ENCODE assay signal across 8 mouse cellular contexts in genomic region chr2:26628792-26629437, GRCm38 (mm10). TPM values are rescaled to one million over a fixed set of nuclear protein-coding genes. Genes with fewer than 3 reads are reported as not detected.
A peak's percentile ranks its signal among the peaks of the same experiment; 100 is the strongest.
DNase-seq lines count a peak whose midpoint lies in the region; ATAC-seq and TF ChIP-seq lines count a peak whose summit lies in the region.

No protein-coding gene starts in this region.

- H3K4me2 ChIP-seq in hindbrain, embryonic 13.5 days: peak overlapping the region; percentile 90
- H3K4me2 ChIP-seq in midbrain, embryonic 14.5 days (ENCODE audit: low read length): peak overlapping the region; percentile 80

- H3K27me3 ChIP-seq in liver, adult 2 months (ENCODE audit: control insufficient read depth, insufficient read depth, low read length): peaks cover 3% of the 10 kb centered on the region; the same call in 1 of the 2 replicates
- no peaks in the 10 kb centered on the region for H3K27me3 ChIP-seq in hindbrain, embryonic 13.5 days
- H3K27me3 ChIP-seq in midbrain, embryonic 14.5 days (ENCODE audit: control insufficient read depth, insufficient read depth, low read length): no peaks in the 10 kb centered on the region

- peak; percentile 61 for ATAC-seq in hindbrain, embryonic 13.5 days (ENCODE audit: low FRiP score)
- ATAC-seq in midbrain, embryonic 14.5 days (ENCODE audit: low FRiP score, low TSS enrichment): peak; percentile 63

- 59% methylated on average over 5 of the region's 5 CpGs for WGBS in liver, adult 2 months
- WGBS in hindbrain, embryonic 13.5 days: 17% methylated on average over 5 of the region's 5 CpGs
- WGBS in midbrain, embryonic 14.5 days: 14% methylated on average over 5 of the region's 5 CpGs

- H3K4me3 ChIP-seq in liver, adult 2 months (ENCODE audit: insufficient read depth, low read depth, low read length): peak overlapping the region; percentile 53; the same call in 1 of the 2 replicates
- H3K4me3 ChIP-seq in hindbrain, embryonic 13.5 days: peak overlapping the region; percentile 86
- peak overlapping the region; percentile 68 for H3K4me3 ChIP-seq in midbrain, embryonic 14.5 days (replicated peaks; ENCODE audit: low read depth, low read length)

- no peaks in the 10 kb centered on the region for H3K36me3 ChIP-seq in liver, adult 2 months (ENCODE audit: control insufficient read depth, insufficient read depth, low read length)
- peaks cover 18% of the 10 kb centered on the region for H3K36me3 ChIP-seq in hindbrain, embryonic 13.5 days
- H3K36me3 ChIP-seq in midbrain, embryonic 14.5 days (ENCODE audit: control insufficient read depth, insufficient read depth, low read length): peaks cover 8% of the 10 kb centered on the region

- H3K27ac ChIP-seq in liver, adult 2 months (replicated peaks; ENCODE audit: insufficient read depth, low read depth, low read length): no peak overlapping the region
- peak overlapping the region; percentile 92 for H3K27ac ChIP-seq in hindbrain, embryonic 13.5 days
- peak overlapping the region; percentile 85 for H3K27ac ChIP-seq in midbrain, embryonic 14.5 days (replicated peaks; ENCODE audit: low read depth, low read length)

- H3K4me1 ChIP-seq in liver, adult 2 months (ENCODE audit: control insufficient read depth, insufficient read depth, low read length): no peaks in the 10 kb centered on the region
- peaks cover 58% of the 10 kb centered on the region for H3K4me1 ChIP-seq in hindbrain, embryonic 13.5 days (replicated peaks)
- H3K4me1 ChIP-seq in midbrain, embryonic 14.5 days (ENCODE audit: control insufficient read depth, insufficient read depth, low read length): peaks cover 38% of the 10 kb centered on the region

- no peak for TF ChIP-seq CTCF in liver, adult 2 months (IDR thresholded peaks at IDR 0.05; ENCODE audit: low read depth, low read length)

- H3K9me3 ChIP-seq in hindbrain, embryonic 13.5 days: no peaks in the 10 kb centered on the region
- H3K9me3 ChIP-seq in midbrain, embryonic 14.5 days (ENCODE audit: control insufficient read depth, low read length): no peaks in the 10 kb centered on the region

- no peaks in the 10 kb centered on the region for H3K79me2 ChIP-seq in liver, adult 2 months (ENCODE audit: control insufficient read depth, insufficient read depth, low read length)

- DNase-seq in liver, adult 2 months (ENCODE audit: extremely low read depth, low read depth, low spot score): no peak
- no peak for DNase-seq in liver
- DNase-seq in embryo, embryonic 10 days (ENCODE audit: low spot score): peak; percentile 56
- DNase-seq in midbrain, embryonic 14.5 days: peak; percentile 53
- no peak for DNase-seq in thymus, postnatal 10 days (ENCODE audit: low spot score in 2 of 2)
- no peak for DNase-seq in layer of hippocampus, postnatal 10 days (ENCODE audit: low spot score in 2 of 2)
- DNase-seq in left cerebral cortex, postnatal 10 days (ENCODE audit: extremely low spot score in 1 of 2, low spot score in 2 of 2): no peak

- intact Hi-C loops in left cerebral cortex, postnatal 10 days (cut with DNase I): no loop called here

- TF ChIP-seq POLR2A in liver, adult 2 months (IDR thresholded peaks at IDR 0.05; ENCODE audit: extremely low read depth, insufficient read depth, low read length): no peak

- H3K9ac ChIP-seq in liver, adult 2 months (ENCODE audit: low read depth, low read length): peak overlapping the region; percentile 72; the same call in 1 of the 2 replicates
- H3K9ac ChIP-seq in hindbrain, embryonic 13.5 days: peak overlapping the region; percentile 98
- peak overlapping the region; percentile 94 for H3K9ac ChIP-seq in midbrain, embryonic 14.5 days (replicated peaks; ENCODE audit: low read length)

RNA-seq across cellular contexts. Expression of gene Fam69b, which starts 0.7 kb away (rescaled TPM):
- total RNA-seq in liver, adult 2 months (2014; rRNA removed): 0.09 and 0.13 TPM in 2 replicates
- 0.41 and 0.60 TPM in 2 replicates for polyA plus RNA-seq in liver, adult 2 months (2012; rRNA removed)
- 109 and 117 TPM in 2 replicates for polyA plus RNA-seq in hindbrain, embryonic 13.5 days (2015; fragmentation: Nextera tagmentation; extraction: Ambion mirVana)
- polyA plus RNA-seq in midbrain, embryonic 14.5 days (2014; fragmentation: Nextera tagmentation; extraction: Ambion mirVana): 123 and 160 TPM in 2 replicates
- total RNA-seq in layer of hippocampus, postnatal 10 days (2021): 10 to 100 TPM; 75.0 to 82.7 TPM
- total RNA-seq in left cerebral cortex, postnatal 10 days (2021): 10 to 100 TPM; 88.2 to 90.8 TPM

RNA-seq across cellular contexts. Expression of gene Agpat2, which starts 24.7 kb away (rescaled TPM):
- total RNA-seq in liver, adult 2 months (2014; rRNA removed): 116 and 153 TPM in 2 replicates
- 421 and 511 TPM in 2 replicates for polyA plus RNA-seq in liver, adult 2 months (2012; rRNA removed)
- polyA plus RNA-seq in hindbrain, embryonic 13.5 days (2015; fragmentation: Nextera tagmentation; extraction: Ambion mirVana): 6.8 and 7.0 TPM in 2 replicates
- polyA plus RNA-seq in midbrain, embryonic 14.5 days (2014; fragmentation: Nextera tagmentation; extraction: Ambion mirVana): 1.8 and 3.8 TPM in 2 replicates
- 1 to 10 TPM; 2.1 to 2.5 TPM for total RNA-seq in layer of hippocampus, postnatal 10 days (2021)
- 1 to 10 TPM; 1.6 to 2.2 TPM for total RNA-seq in left cerebral cortex, postnatal 10 days (2021)

RNA-seq across cellular contexts. Expression of gene Lcn4, which starts 42.2 kb away (rescaled TPM):
- total RNA-seq in liver, adult 2 months (2014; rRNA removed): not detected in 2 replicates
- not detected in 2 replicates for polyA plus RNA-seq in liver, adult 2 months (2012; rRNA removed)
- polyA plus RNA-seq in hindbrain, embryonic 13.5 days (2015; fragmentation: Nextera tagmentation; extraction: Ambion mirVana): not detected in 2 replicates
- not detected in 2 replicates for polyA plus RNA-seq in midbrain, embryonic 14.5 days (2014; fragmentation: Nextera tagmentation; extraction: Ambion mirVana)
- not detected for total RNA-seq in layer of hippocampus, postnatal 10 days (2021)
- total RNA-seq in left cerebral cortex, postnatal 10 days (2021): not detected

RNA-seq across cellular contexts. Expression of gene Gm20532, which starts 42.5 kb away (rescaled TPM):
- not detected in 2 replicates for total RNA-seq in liver, adult 2 months (2014; rRNA removed)
- not detected in 2 replicates for polyA plus RNA-seq in liver, adult 2 months (2012; rRNA removed)
- not detected in 2 replicates for polyA plus RNA-seq in hindbrain, embryonic 13.5 days (2015; fragmentation: Nextera tagmentation; extraction: Ambion mirVana)
- not detected in 2 replicates for polyA plus RNA-seq in midbrain, embryonic 14.5 days (2014; fragmentation: Nextera tagmentation; extraction: Ambion mirVana)
- not detected for total RNA-seq in layer of hippocampus, postnatal 10 days (2021)
- total RNA-seq in left cerebral cortex, postnatal 10 days (2021): not detected

RNA-seq across cellular contexts. Expression of gene Egfl7, which starts 49.1 kb away (rescaled TPM):
- 58.6 and 67.0 TPM in 2 replicates for total RNA-seq in liver, adult 2 months (2014; rRNA removed)
- 60.7 and 90.0 TPM in 2 replicates for polyA plus RNA-seq in liver, adult 2 months (2012; rRNA removed)
- polyA plus RNA-seq in hindbrain, embryonic 13.5 days (2015; fragmentation: Nextera tagmentation; extraction: Ambion mirVana): 72.2 and 78.9 TPM in 2 replicates
- polyA plus RNA-seq in midbrain, embryonic 14.5 days (2014; fragmentation: Nextera tagmentation; extraction: Ambion mirVana): 36.7 and 51.1 TPM in 2 replicates
- 100 to 1,000 TPM in 1 of 2 experiments, 10 to 100 TPM in 1; 82.2 to 102 TPM for total RNA-seq in layer of hippocampus, postnatal 10 days (2021)
- total RNA-seq in left cerebral cortex, postnatal 10 days (2021): 10 to 100 TPM; 73.5 to 83.0 TPM

Comparison
In these comparisons a context has a peak if more than half of its experiments do, and no peak if none do; other contexts are left out.
1. DNase-seq: peak in embryo, embryonic 10 days (single experiment) and midbrain, embryonic 14.5 days (single experiment); none in liver, adult 2 months (single experiment), liver (single experiment), thymus, postnatal 10 days (0 of 2), layer of hippocampus, postnatal 10 days (0 of 2) and left cerebral cortex, postnatal 10 days (0 of 2).
2. RNA of gene Fam69b, which starts 0.7 kb away (total RNA-seq): 88.2 to 90.8 TPM in left cerebral cortex, postnatal 10 days and 75.0 to 82.7 TPM in layer of hippocampus, postnatal 10 days; 0.09 to 0.13 TPM in liver, adult 2 months; every median in the first group is over 10 times any median in the second.
3. RNA of gene Agpat2, which starts 24.7 kb away (total RNA-seq): 116 to 153 TPM in liver, adult 2 months; 2.1 to 2.5 TPM in layer of hippocampus, postnatal 10 days and 1.6 to 2.2 TPM in left cerebral cortex, postnatal 10 days; every median in the first group is over 10 times any median in the second.
4. Peak in every context shown above with its lines, with median percentiles within 50 percentile points of each other: H3K4me3 ChIP-seq and H3K9ac ChIP-seq.